Mouse (Mus musculus) CH12.LX (cell line): ENCODE data around the gene Syt8.

ENCODE experiments used
- CHD2 ChIP-seq: IDR thresholded peaks from 2 replicates; pipeline ENCODE4 v1.6.1; 2011; ENCODE audit warnings: low read length, improper control_type of control experiment
- CTCF ChIP-seq, 2 experiments: IDR thresholded peaks in 1 of 2; conservative IDR thresholded peaks in 1 of 2; 2 replicates each; pipeline ENCODE4 v1.5.1; 2011 to 2012; ENCODE audit warnings: low read depth in 2 of 2, low read length in 2 of 2, improper control_type of control experiment in 1 of 2, inconsistent platforms in 1 of 2, mild to moderate bottlenecking in 1 of 2, moderate library complexity in 1 of 2
- E2F4 ChIP-seq: IDR thresholded peaks from 2 replicates; pipeline ENCODE4 v1.6.1; 2011; ENCODE audit warnings: low read depth, low read length, improper control_type of control experiment; ENCODE audit not compliant: insufficient replicate concordance
- EP300 ChIP-seq: IDR thresholded peaks from 2 replicates; pipeline ENCODE4 v1.6.1; 2011; ENCODE audit warnings: low read length, improper control_type of control experiment
- JUN ChIP-seq: IDR thresholded peaks from 2 replicates; pipeline ENCODE4 v1.6.1; 2011; ENCODE audit warnings: low read depth, mild to moderate bottlenecking, low read length, improper control_type of control experiment, moderate library complexity; ENCODE audit not compliant: insufficient read depth
- POLR2A ChIP-seq: IDR thresholded peaks from 2 replicates; pipeline ENCODE4 v1.6.1; 2011; ENCODE audit warnings: low read depth, mild to moderate bottlenecking, improper control_type of control experiment, low read length
- RCOR1 ChIP-seq: conservative IDR thresholded peaks from 2 replicates; pipeline ENCODE4 v1.6.1; 2012; ENCODE audit warnings: low read depth, mild to moderate bottlenecking, inconsistent platforms, low read length, improper control_type of control experiment
- SMC3 ChIP-seq: IDR thresholded peaks from 2 replicates; pipeline ENCODE4 v1.6.1; 2011; ENCODE audit warnings: low read depth, low read length, improper control_type of control experiment
- TCF12 ChIP-seq: IDR thresholded peaks from 2 replicates; pipeline ENCODE4 v1.6.1; 2014; ENCODE audit warnings: low read depth, mild to moderate bottlenecking, inconsistent platforms, low read length, improper control_type of control experiment
- UBTF ChIP-seq: IDR thresholded peaks from 2 replicates; pipeline ENCODE4 v1.6.1; 2012; ENCODE audit warnings: low read depth, mild to moderate bottlenecking, inconsistent platforms, low read length, improper control_type of control experiment, moderate library complexity
- ZC3H11A ChIP-seq: IDR thresholded peaks from 2 replicates; pipeline ENCODE4 v1.6.1; 2012; ENCODE audit warnings: low read depth, mild to moderate bottlenecking, inconsistent platforms, low read length, improper control_type of control experiment
- ZNF384 ChIP-seq: IDR thresholded peaks from 2 replicates; pipeline ENCODE4 v1.6.1; 2012; ENCODE audit warnings: low read depth, low read length, improper control_type of control experiment, inconsistent platforms

GRCm38 (mm10) chr7:142400750-142401142, 33.9 kb upstream of the Syt8 start:
- TF ChIP-seq POLR2A (no peak), RCOR1 (no peak), CTCF (conservative IDR thresholded peaks at IDR 0.05 in 1 of 2, IDR thresholded peaks at IDR 0.05 in 1 of 2; ENCODE audit: low read depth in 2 of 2, low read length in 2 of 2) (no peak), JUN (no peak), E2F4 (no peak), TCF12 (no peak), UBTF (no peak), ZC3H11A (no peak), SMC3 (no peak), CHD2 (no peak), EP300 (no peak), ZNF384 (no peak)
